Mouse (Mus musculus) C2C12 (cell line): ENCODE measurements at regions not wholly inside any gene's neighbourhood (a gene's known extent, or its start where the extent isn't known, plus 50 kb on each side); places are given as distances from the start of the nearest gene placed in this dataset.

Experiments
- H3K27me3 ChIP-seq: one replicate; pipeline ENCODE4 v1.6.1; 2011; ENCODE audit not compliant: control insufficient read depth, insufficient read depth, insufficient read length
- H3K36me3 ChIP-seq: one replicate; pipeline ENCODE4 v1.6.1; 2011; ENCODE audit not compliant: control insufficient read depth, insufficient read depth
- H3K4me3 ChIP-seq: one replicate; pipeline ENCODE4 v1.5.1; 2011; ENCODE audit warnings: mild to moderate bottlenecking, control low read depth; ENCODE audit not compliant: poor library complexity, insufficient read depth, severe bottlenecking
- H3K79me2 ChIP-seq: one replicate; pipeline ENCODE4 v1.6.1; 2011; ENCODE audit not compliant: control insufficient read depth, insufficient read depth
- H3K79me3 ChIP-seq: one replicate; pipeline ENCODE4 v1.6.1; 2011; ENCODE audit warnings: low read depth, control low read depth
- H3ac ChIP-seq: one replicate; pipeline ENCODE3; 2011; ENCODE audit warnings: low read depth; ENCODE audit not compliant: control insufficient read depth, insufficient read length
- CEBPB ChIP-seq: IDR thresholded peaks from one replicate; pipeline ENCODE4 v1.6.1; 2011; ENCODE audit warnings: low read depth, mild to moderate bottlenecking, control low read depth, moderate library complexity
- CTCF ChIP-seq: IDR thresholded peaks from one replicate; pipeline ENCODE4 v1.5.1; 2011; ENCODE audit not compliant: control insufficient read depth, insufficient read depth, insufficient read length
- FOSL1 ChIP-seq: IDR thresholded peaks from one replicate; pipeline ENCODE4 v1.8.0; 2011; ENCODE audit warnings: mild to moderate bottlenecking, low read length; ENCODE audit not compliant: poor library complexity, insufficient read depth, severe bottlenecking
- MAX ChIP-seq: IDR thresholded peaks from one replicate; pipeline ENCODE4 v1.6.1; 2011; ENCODE audit warnings: mild to moderate bottlenecking, control low read depth
- MYOD1 ChIP-seq: IDR thresholded peaks from one replicate; pipeline ENCODE4 v1.6.1; 2011; ENCODE audit warnings: low read depth; ENCODE audit not compliant: control insufficient read depth, insufficient read length
- MYOG ChIP-seq: IDR thresholded peaks from one replicate; pipeline ENCODE4 v1.6.1; 2011; ENCODE audit not compliant: control insufficient read depth, insufficient read length; ENCODE audit errors: extremely low read depth
- USF1 ChIP-seq: IDR thresholded peaks from one replicate; pipeline ENCODE4 v1.6.1; 2011; ENCODE audit warnings: low read depth, mild to moderate bottlenecking, control low read depth, moderate library complexity

- no peak for TF ChIP-seq FOSL1
- TF ChIP-seq MYOG = no peak
- H3K4me3 ChIP-seq = no peak overlapping the region
- H3K27me3 ChIP-seq = no peaks in the 10 kb centered on the region
- H3K36me3 ChIP-seq = no peaks in the 10 kb centered on the region
- H3ac ChIP-seq = no peak overlapping the region
- no peaks in the 10 kb centered on the region for H3K79me3 ChIP-seq
- no peaks in the 10 kb centered on the region for H3K79me2 ChIP-seq
Measured at GRCm38 (mm10) chr14:123048451-123048850, 64.6 kb upstream of the Tmtc4 start.

- H3K4me3 ChIP-seq = no peak overlapping the region
- TF ChIP-seq CEBPB (peak; percentile 62), MYOD1 (no peak)
Measured at GRCm38 (mm10) chr14:123040046-123040445, 56.2 kb upstream of the Tmtc4 start.

GRCm38 (mm10) chr14:123037444-123037843, 53.6 kb upstream of the Tmtc4 start:
- H3K79me3 ChIP-seq = no peaks in the 10 kb centered on the region
- H3ac ChIP-seq = no peak overlapping the region
- H3K79me2 ChIP-seq = no peaks in the 10 kb centered on the region
- no peak overlapping the region for H3K4me3 ChIP-seq
- no peaks in the 10 kb centered on the region for H3K27me3 ChIP-seq
- H3K36me3 ChIP-seq = no peaks in the 10 kb centered on the region
- TF ChIP-seq CEBPB (no peak), FOSL1 (no peak), MYOG (no peak), CTCF (no peak), USF1 (no peak), MAX (no peak), MYOD1 (no peak)

More at GRCm38 (mm10) chr14:123040046-123040445, 56.2 kb upstream of the Tmtc4 start:
- Histone ChIP-seq H3K79me2 (no peaks in the 10 kb centered on the region), H3ac (no peak overlapping the region), H3K36me3 (no peaks in the 10 kb centered on the region), H3K27me3 (no peaks in the 10 kb centered on the region), H3K79me3 (no peaks in the 10 kb centered on the region)
